Mouse (Mus musculus) right cerebral cortex, postnatal 10 days (tissue): ENCODE measurements at regions not wholly inside any gene's neighbourhood (a gene's known extent, or its start where the extent isn't known, plus 50 kb on each side); places are given as distances from the start of the nearest gene placed in this dataset.

Source experiments
- DNase-seq, 2 experiments: peaks; one replicate each; pipeline ENCODE4 v3.0.0; 2021; ENCODE audit warnings: low spot score in 2 of 2

- DNase-seq: no peak
These were observed 168.7 kb upstream of the Pdcd1 start for GRCm38 (mm10) chr1:94221006-94221405.

GRCm38 (mm10) chr1:94217407-94217806 is 165.1 kb upstream of the Pdcd1 start:
- no peak for DNase-seq

GRCm38 (mm10) chr1:94208929-94209328 is 156.6 kb upstream of the Pdcd1 start:
- no peak for DNase-seq

- no peak for DNase-seq
These were observed 155.5 kb upstream of the Pdcd1 start for GRCm38 (mm10) chr1:94207859-94208258.

GRCm38 (mm10) chr1:94203281-94203680 is 150.9 kb upstream of the Pdcd1 start:
- no peak for DNase-seq

- DNase-seq: peak; percentile 24 to 63
These were observed 131.5 kb upstream of the Pdcd1 start for GRCm38 (mm10) chr1:94183876-94184275.

- no peak for DNase-seq
These were observed 97.6 kb upstream of the Pdcd1 start for GRCm38 (mm10) chr1:94149958-94150357.

- DNase-seq: no peak
These were observed 94.7 kb upstream of the Pdcd1 start for GRCm38 (mm10) chr1:94147015-94147414.

GRCm38 (mm10) chr1:94140518-94140917 is 88.2 kb upstream of the Pdcd1 start:
- DNase-seq: no peak

- DNase-seq: peak in 1 of 2 experiments; percentile 21
These were observed 87.2 kb upstream of the Pdcd1 start for GRCm38 (mm10) chr1:94139445-94140062.

GRCm38 (mm10) chr1:94136731-94137130 is 84.4 kb upstream of the Pdcd1 start:
- peak; percentile 23 to 45 for DNase-seq
